In the genomic region with DNA sequence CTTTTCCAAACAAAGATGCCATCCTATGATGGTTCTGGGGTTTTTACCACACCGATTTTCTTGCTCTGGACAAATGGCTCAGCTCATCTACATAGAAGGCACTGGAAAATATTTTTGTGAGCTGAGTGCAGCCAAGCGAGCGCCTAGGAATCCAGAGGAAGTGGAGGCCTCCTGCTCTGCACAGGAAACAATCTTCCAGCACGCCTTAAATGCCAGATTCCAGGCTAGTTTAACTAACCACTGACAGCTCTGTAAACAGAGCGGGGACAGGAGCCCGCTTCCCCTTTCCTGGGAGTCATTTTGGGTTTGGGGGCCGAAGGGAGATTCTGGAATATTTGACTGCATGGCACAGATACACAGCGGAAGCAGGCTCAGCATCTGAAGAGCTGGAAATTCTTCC, we compare ENCODE assay signal across 8 mouse cellular contexts.
DNase-seq lines count a peak whose midpoint lies in the region; ATAC-seq lines count a peak whose summit lies in the region.

No protein-coding gene starts in this region.

- H3K36me3 ChIP-seq in limb, embryonic 12.5 days, result 0 out of 2 replicates have a peak, but pooled peaks cover 6% of the 10 kb centered on the region

- peaks cover 34% of the 10 kb centered on the region for H3K4me1 ChIP-seq in limb, embryonic 12.5 days (replicated peaks)

- intact Hi-C loops in heart, postnatal 14 days (cut with DNase I), result loop anchor here (5.0 kb wide), 1 partner anchor 67 kb away; no protein-coding TSS in a partner anchor
- intact Hi-C loops in gastrocnemius, postnatal 14 days (cut with DNase I; ENCODE audit: low total_unique reads), result no loop called here

- peak overlapping the region; percentile 35 for H3K4me2 ChIP-seq in limb, embryonic 12.5 days

- peak; percentile 9 for DNase-seq in 3134 (ENCODE audit: extremely low read depth, insufficient read length, low spot score)
- peak; percentile 67 for DNase-seq in embryo, embryonic 10.5 days (ENCODE audit: low spot score)
- DNase-seq in heart, postnatal 14 days, result peak; percentile 33 to 41
- no peak for DNase-seq in urinary bladder, adult 2 months (ENCODE audit: low spot score)
- DNase-seq in right cerebral cortex, postnatal 4 days, result no peak
- DNase-seq in spleen, postnatal 36 days (ENCODE audit: low spot score in 2 of 2), result no peak
- no peak for DNase-seq in gastrocnemius, postnatal 14 days

- no peaks in the 10 kb centered on the region for H3K9me3 ChIP-seq in limb, embryonic 12.5 days

- H3K27ac ChIP-seq in limb, embryonic 12.5 days, result peak overlapping the region; percentile 83

- no peaks in the 10 kb centered on the region for H3K27me3 ChIP-seq in limb, embryonic 12.5 days

- WGBS in limb, embryonic 12.5 days, result 11% methylated on average over 8 of the region's 8 CpGs

- H3K9ac ChIP-seq in limb, embryonic 12.5 days (replicated peaks), result no peak overlapping the region

- no peak for ATAC-seq in limb, embryonic 12.5 days (ENCODE audit: insufficient number of reproducible peaks, insufficient read depth, low FRiP score, low TSS enrichment, low read depth)

- no peak overlapping the region for H3K4me3 ChIP-seq in limb, embryonic 12.5 days (replicated peaks)

Comparison
In these comparisons a context has a peak if more than half of its experiments do, and no peak if none do; other contexts are left out.
1. DNase-seq: peak in 3134 (single experiment), embryo, embryonic 10.5 days (single experiment) and heart, postnatal 14 days (2 of 2); none in urinary bladder, adult 2 months (single experiment), right cerebral cortex, postnatal 4 days (single experiment), spleen, postnatal 36 days (0 of 2) and gastrocnemius, postnatal 14 days (single experiment).